Mouse (Mus musculus) ES-E14 (cell line): ENCODE results near the gene Gm38392.

Experiments used
- CHD2 ChIP-seq: IDR thresholded peaks from 2 replicates; pipeline ENCODE4 v1.6.1; 2014; ENCODE audit warnings: mild to moderate bottlenecking, low read depth, low read length, inconsistent platforms
- HCFC1 ChIP-seq: IDR thresholded peaks from 2 replicates; pipeline ENCODE4 v1.6.1; 2012; ENCODE audit warnings: low read length, inconsistent platforms, borderline replicate concordance; ENCODE audit not compliant: insufficient read depth
- MAFK ChIP-seq: IDR thresholded peaks from 2 replicates; pipeline ENCODE4 v1.6.1; 2014; ENCODE audit warnings: mild to moderate bottlenecking, low read depth, low read length, inconsistent platforms; ENCODE audit not compliant: insufficient read depth
- ZC3H11A ChIP-seq: IDR thresholded peaks from 2 replicates; pipeline ENCODE4 v1.6.1; 2012; ENCODE audit warnings: low read depth, mild to moderate bottlenecking, inconsistent platforms, low read length, borderline replicate concordance
- ZNF384 ChIP-seq: IDR thresholded peaks from 2 replicates; pipeline ENCODE4 v1.6.1; 2012; ENCODE audit warnings: low read depth, low read length, inconsistent platforms

- no peak for TF ChIP-seq MAFK
- TF ChIP-seq ZNF384 = no peak
- TF ChIP-seq ZC3H11A = no peak
- TF ChIP-seq CHD2 = no peak
- no peak for TF ChIP-seq HCFC1
These were observed 69.3 kb downstream of the Gm38392 start for GRCm38 (mm10) chr3:88217679-88218078.
